Mouse (Mus musculus) neural tube, embryonic 12.5 days (tissue): ENCODE results near the gene Cdk10. TPM values are rescaled to one million over a fixed set of nuclear protein-coding genes. Genes with fewer than 3 reads are reported as not detected.

Source experiments
- ATAC-seq: fragments of 200-750 bp; cut with Nextera tagmentation; 2 replicates; pipeline ENCODE4 v1.8.0; 2017; ENCODE audit warnings: low read depth, mild to moderate bottlenecking, moderate TSS enrichment, moderate library complexity; ENCODE audit not compliant: low FRiP score
- H3K27ac ChIP-seq: fragments of 300-500 bp; sonication (generic); 2 replicates; pipeline ENCODE4 v1.5.1; 2016
- H3K27me3 ChIP-seq: fragments of 300-500 bp; sonication (generic); replicated peaks from 2 replicates; pipeline ENCODE4 v1.6.1; 2016; ENCODE audit warnings: mild to moderate bottlenecking
- H3K36me3 ChIP-seq: fragments of 300-500 bp; sonication (generic); 2 replicates; pipeline ENCODE4 v1.6.1; 2016; ENCODE audit warnings: mild to moderate bottlenecking
- H3K4me1 ChIP-seq: fragments of 300-500 bp; sonication (generic); 2 replicates; pipeline ENCODE4 v1.6.1; 2016
- H3K4me2 ChIP-seq: fragments of 300-500 bp; sonication (generic); replicated peaks from 2 replicates; pipeline ENCODE4 v1.6.1; 2016; ENCODE audit warnings: mild to moderate bottlenecking
- H3K4me3 ChIP-seq: fragments of 300-500 bp; sonication (generic); 2 replicates; pipeline ENCODE4 v1.5.1; 2016
- H3K9ac ChIP-seq: fragments of 300-500 bp; sonication (generic); 2 replicates; pipeline ENCODE4 v1.6.1; 2016; ENCODE audit warnings: mild to moderate bottlenecking
- H3K9me3 ChIP-seq: fragments of 300-500 bp; sonication (generic); 2 replicates; pipeline ENCODE4 v1.6.1; 2016; ENCODE audit warnings: mild to moderate bottlenecking
- WGBS: fragments of 180-500 bp; shearing (Covaris S2); methylation state at CpG from one replicate; pipeline ENCODE4 v1.1.7; 2016; 5-methylcytosine and 5-hydroxymethylcytosine counted together
- polyA plus RNA-seq: library from polyadenylated mRNA; unstranded; fragments of >200 nt; fragmentation: Nextera tagmentation; extraction: Ambion mirVana; gene quantifications from 2 replicates; pipeline ENCODE4 v1.2.1, GENCODE M21; 2016

Gene Cdk10
- polyA plus RNA-seq, 1 experiment from 2014 or later: 36.1 TPM

GRCm38 (mm10) chr8:123280302-123281094 is 55.9 kb downstream of the Cdk10 start:
- H3K27me3 ChIP-seq: no peaks in the 10 kb centered on the region
- H3K4me1 ChIP-seq: no peaks in the 10 kb centered on the region
- no peak overlapping the region for H3K4me2 ChIP-seq
- ATAC-seq: no peak
- no peak overlapping the region for H3K4me3 ChIP-seq
- H3K9me3 ChIP-seq: no peaks in the 10 kb centered on the region
- no peak overlapping the region for H3K27ac ChIP-seq
- 87% methylated on average over 13 of the region's 13 CpGs for WGBS
- H3K9ac ChIP-seq: no peak overlapping the region
- H3K36me3 ChIP-seq: peaks cover 10% of the 10 kb centered on the region

Other genes starting within 250 kb of the Cdk10 start
- 96.8 and 98.8 TPM in 2 replicates for gene Ankrd11, start 182.6 kb upstream of the Cdk10 start, polyA plus RNA-seq
- gene Spg7, start 161.9 kb upstream of the Cdk10 start, polyA plus RNA-seq: 60.0 and 61.0 TPM in 2 replicates
- 922 and 973 TPM in 2 replicates for gene Rpl13, start 122.5 kb upstream of the Cdk10 start, polyA plus RNA-seq
- 0.17 and 0.18 TPM in 2 replicates for gene Cpne7, start 107.5 kb upstream of the Cdk10 start, polyA plus RNA-seq
- gene Sult5a1, start 66.5 kb upstream of the Cdk10 start, polyA plus RNA-seq: 3.5 and 4.0 TPM in 2 replicates
- gene Dpep1, start 38.6 kb upstream of the Cdk10 start, polyA plus RNA-seq: 0.33 and 0.37 TPM in 2 replicates
- 145 and 148 TPM in 2 replicates for gene Chmp1a, start 12.1 kb upstream of the Cdk10 start, polyA plus RNA-seq
- 7.0 and 8.5 TPM in 2 replicates for gene Spata33, start 12.0 kb upstream of the Cdk10 start, polyA plus RNA-seq
- 3.8 and 4.7 TPM in 2 replicates for gene Spata2l, start 11.4 kb downstream of the Cdk10 start, polyA plus RNA-seq
- gene Zfp276, start 29.4 kb downstream of the Cdk10 start, polyA plus RNA-seq: 32.9 and 36.0 TPM in 2 replicates
- gene Vps9d1, start 29.5 kb downstream of the Cdk10 start, polyA plus RNA-seq: 40.3 and 51.1 TPM in 2 replicates
- 22.5 and 24.6 TPM in 2 replicates for gene Fanca, start 93.7 kb downstream of the Cdk10 start, polyA plus RNA-seq
- 35.6 and 38.3 TPM in 2 replicates for gene Spire2, start 107.9 kb downstream of the Cdk10 start, polyA plus RNA-seq
- 225 and 278 TPM in 2 replicates for gene Tcf25, start 148.9 kb downstream of the Cdk10 start, polyA plus RNA-seq
- 0.10 and 0.18 TPM in 2 replicates for gene Mc1r, start 182.3 kb downstream of the Cdk10 start, polyA plus RNA-seq
- gene Tubb3, start 186.6 kb downstream of the Cdk10 start, polyA plus RNA-seq: 1,217 and 1,244 TPM in 2 replicates
- gene Def8, start 198.7 kb downstream of the Cdk10 start, polyA plus RNA-seq: 43.2 and 45.1 TPM in 2 replicates